Mouse (Mus musculus) embryonic facial prominence, embryonic 11.5 days (tissue): ENCODE results near the gene Mpp3. TPM values are rescaled to one million over a fixed set of nuclear protein-coding genes. Genes with fewer than 3 reads are reported as not detected.
A peak's percentile ranks its signal among the peaks of the same experiment; 100 is the strongest.

Source experiments
- ATAC-seq: fragments of 200-750 bp; cut with Nextera tagmentation; replicated peaks from 2 replicates; pipeline ENCODE4 v1.8.0; 2017; ENCODE audit warnings: low read depth; ENCODE audit not compliant: insufficient number of reproducible peaks, low FRiP score, low TSS enrichment
- DNase-seq: peaks from one replicate; pipeline ENCODE4 v3.0.0-alpha.2; 2015; ENCODE audit warnings: low spot score
- H3K27ac ChIP-seq: fragments of 300-500 bp; sonication (generic); replicated peaks from 2 replicates; pipeline ENCODE4 v1.5.1; 2014; ENCODE audit warnings: mild to moderate bottlenecking, low read depth, low read length, control low read depth
- H3K27me3 ChIP-seq: fragments of 300-500 bp; sonication (generic); 2 replicates; pipeline ENCODE4 v1.6.1; 2014; ENCODE audit warnings: mild to moderate bottlenecking, low read length, moderate library complexity, mixed read lengths; ENCODE audit not compliant: control insufficient read depth, insufficient read depth
- H3K36me3 ChIP-seq: fragments of 300-500 bp; sonication (generic); replicated peaks from 2 replicates; pipeline ENCODE4 v1.6.1; 2014; ENCODE audit warnings: low read depth, mild to moderate bottlenecking, low read length, moderate library complexity, mixed read lengths; ENCODE audit not compliant: control insufficient read depth, insufficient read depth
- H3K4me1 ChIP-seq: fragments of 300-500 bp; sonication (generic); 2 replicates; pipeline ENCODE4 v1.6.1; 2014; ENCODE audit warnings: low read length, mixed read lengths; ENCODE audit not compliant: control insufficient read depth, insufficient read depth
- H3K4me2 ChIP-seq: fragments of 300-500 bp; sonication (generic); 2 replicates; pipeline ENCODE4 v1.6.1; 2014; ENCODE audit warnings: low read depth, mild to moderate bottlenecking, control low read depth, low read length, moderate library complexity
- H3K4me3 ChIP-seq: fragments of 300-500 bp; sonication (generic); 2 replicates; pipeline ENCODE4 v1.5.1; 2014; ENCODE audit warnings: low read depth, low read length, control low read depth
- H3K9ac ChIP-seq: fragments of 300-500 bp; sonication (generic); replicated peaks from 2 replicates; pipeline ENCODE4 v1.6.1; 2014; ENCODE audit warnings: mild to moderate bottlenecking, control low read depth, low read length
- H3K9me3 ChIP-seq: fragments of 300-500 bp; sonication (generic); replicated peaks from 2 replicates; pipeline ENCODE4 v1.6.1; 2016; ENCODE audit warnings: mild to moderate bottlenecking, low read length, inconsistent platforms, mixed read lengths; ENCODE audit not compliant: control insufficient read depth
- WGBS: fragments of 180-500 bp; shearing (Covaris S2); extraction: QIAGEN DNeasy Blood & Tissue Kit; methylation state at CpG from one replicate; pipeline ENCODE4 v1.1.7; 2014; 5-methylcytosine and 5-hydroxymethylcytosine counted together
- polyA plus RNA-seq: library from polyadenylated mRNA; unstranded; fragments of >200 nt; fragmentation: Nextera tagmentation; extraction: Ambion mirVana; gene quantifications from 2 replicates; pipeline ENCODE4 v1.2.1, GENCODE M21; 2014

The Mpp3 gene
- polyA plus RNA-seq, 1 experiment from 2014 or later, result 6.3 TPM

- Histone ChIP-seq H3K27me3 (no peaks in the 10 kb centered on the region), H3K27ac (no peak overlapping the region), H3K36me3 (no peaks in the 10 kb centered on the region), H3K9ac (no peak overlapping the region), H3K4me2 (no peak overlapping the region), H3K4me1 (no peaks in the 10 kb centered on the region), H3K4me3 (no peak overlapping the region), H3K9me3 (peaks cover 7% of the 10 kb centered on the region)
- ATAC-seq (no peak), DNase-seq (no peak)
- 85% methylated on average over 7 of the region's 7 CpGs for WGBS
Measured at GRCm38 (mm10) chr11:102044691-102045212, 16.5 kb upstream of the Mpp3 start.

- Histone ChIP-seq H3K27me3 (no peaks in the 10 kb centered on the region), H3K4me2 (no peak overlapping the region), H3K4me1 (no peaks in the 10 kb centered on the region), H3K9ac (no peak overlapping the region), H3K4me3 (no peak overlapping the region), H3K27ac (no peak overlapping the region), H3K9me3 (peaks cover 7% of the 10 kb centered on the region), H3K36me3 (no peaks in the 10 kb centered on the region)
- ATAC-seq (no peak), DNase-seq (no peak)
- 89% methylated on average over 6 of the region's 6 CpGs for WGBS
Measured at GRCm38 (mm10) chr11:102043381-102043780, 15.1 kb upstream of the Mpp3 start.

- no peaks in the 10 kb centered on the region for H3K36me3 ChIP-seq
- H3K27me3 ChIP-seq, result no peaks in the 10 kb centered on the region
- no peak for DNase-seq
- peaks cover 7% of the 10 kb centered on the region for H3K9me3 ChIP-seq
- no peak overlapping the region for H3K4me2 ChIP-seq
- H3K27ac ChIP-seq, result no peak overlapping the region
- 90% methylated on average over 13 of the region's 14 CpGs for WGBS
- H3K4me1 ChIP-seq, result no peaks in the 10 kb centered on the region
- no peak for ATAC-seq
- H3K9ac ChIP-seq, result no peak overlapping the region
- no peak overlapping the region for H3K4me3 ChIP-seq
Measured at GRCm38 (mm10) chr11:102042971-102043370, 14.7 kb upstream of the Mpp3 start.

GRCm38 (mm10) chr11:102041350-102041949, 13.2 kb upstream of the Mpp3 start, which contains the start of gene Cd300lg:
Cd300lg (plus strand) TSS chr11:102041509.
- H3K27ac ChIP-seq, result no peak within 1 kb of the TSS
- H3K4me2 ChIP-seq, result no peak within 1 kb of the TSS
- DNase-seq (no peak), ATAC-seq (0 out of 2 replicates have a peak, but pooled peaks have one; percentile 21)
- H3K27me3 ChIP-seq, result no peaks in the 10 kb centered on the region
- H3K36me3 ChIP-seq, result no peaks in the 10 kb centered on the region
- 68% methylated on average over 5 of the region's 5 CpGs for WGBS
- no peaks in the 10 kb centered on the region for H3K4me1 ChIP-seq
- H3K9ac ChIP-seq, result no peak within 1 kb of the TSS
- peaks cover 7% of the 10 kb centered on the region for H3K9me3 ChIP-seq
- H3K4me3 ChIP-seq, result no peak within 1 kb of the TSS

GRCm38 (mm10) chr11:102040646-102041045, 12.4 kb upstream of the Mpp3 start:
- H3K27me3 ChIP-seq, result no peaks in the 10 kb centered on the region
- DNase-seq, result no peak
- WGBS, result 70% methylated on average over 4 of the region's 4 CpGs

GRCm38 (mm10) chr11:102040138-102040524, 11.9 kb upstream of the Mpp3 start:
- H3K27ac ChIP-seq, result no peak overlapping the region
- WGBS, result 0% methylated on average over 9 of the region's 9 CpGs
- H3K27me3 ChIP-seq, result no peaks in the 10 kb centered on the region
- ATAC-seq, result peak; percentile 81
- no peaks in the 10 kb centered on the region for H3K36me3 ChIP-seq
- H3K4me2 ChIP-seq, result no peak overlapping the region
- no peak overlapping the region for H3K9ac ChIP-seq
- peaks cover under 1% of the 10 kb centered on the region; the same call in 1 of the 2 replicates for H3K9me3 ChIP-seq
- peak; percentile 89 for DNase-seq
- no peak overlapping the region for H3K4me3 ChIP-seq
- H3K4me1 ChIP-seq, result no peaks in the 10 kb centered on the region

More at GRCm38 (mm10) chr11:102040646-102041045, 12.4 kb upstream of the Mpp3 start:
- no peak overlapping the region for H3K27ac ChIP-seq
- no peaks in the 10 kb centered on the region for H3K36me3 ChIP-seq
- no peak for ATAC-seq
- no peak overlapping the region for H3K4me2 ChIP-seq
- no peak overlapping the region for H3K9ac ChIP-seq
- no peak overlapping the region for H3K4me3 ChIP-seq
- no peaks in the 10 kb centered on the region for H3K4me1 ChIP-seq
- peaks cover 6% of the 10 kb centered on the region for H3K9me3 ChIP-seq

GRCm38 (mm10) chr11:102039487-102040137, 11.4 kb upstream of the Mpp3 start:
- ATAC-seq (no peak), DNase-seq (no peak)
- Histone ChIP-seq H3K36me3 (no peaks in the 10 kb centered on the region), H3K9me3 (no peaks in the 10 kb centered on the region), H3K9ac (no peak overlapping the region), H3K27ac (no peak overlapping the region), H3K4me2 (no peak overlapping the region), H3K27me3 (no peaks in the 10 kb centered on the region), H3K4me1 (no peaks in the 10 kb centered on the region), H3K4me3 (no peak overlapping the region)
- 73% methylated on average over 13 of the region's 13 CpGs for WGBS

GRCm38 (mm10) chr11:102037789-102038188, 9.5 kb upstream of the Mpp3 start:
- Histone ChIP-seq H3K4me1 (no peaks in the 10 kb centered on the region), H3K27ac (no peak overlapping the region), H3K9me3 (no peaks in the 10 kb centered on the region), H3K9ac (no peak overlapping the region), H3K4me3 (no peak overlapping the region), H3K27me3 (no peaks in the 10 kb centered on the region), H3K4me2 (no peak overlapping the region), H3K36me3 (no peaks in the 10 kb centered on the region)
- ATAC-seq (no peak), DNase-seq (no peak)
- 81% methylated on average over 6 of the region's 6 CpGs for WGBS
